Mouse (Mus musculus) lung, embryonic 14.5 days (tissue): ENCODE measurements around the gene Hist2h3b. TPM values are rescaled to one million over a fixed set of nuclear protein-coding genes. Genes with fewer than 3 reads are reported as not detected.
A peak's percentile ranks its signal among the peaks of the same experiment; 100 is the strongest.

Source experiments
- ATAC-seq: fragments of 200-750 bp; cut with Nextera tagmentation; 2 replicates; pipeline ENCODE4 v1.8.0; 2017; ENCODE audit warnings: mild to moderate bottlenecking, moderate TSS enrichment, moderate library complexity; ENCODE audit not compliant: insufficient read depth
- DNase-seq: peaks from one replicate; pipeline ENCODE4 v3.0.0-alpha.2; 2015
- H3K27ac ChIP-seq: fragments of 300-500 bp; sonication (generic); 2 replicates; pipeline ENCODE4 v1.5.1; 2014; ENCODE audit warnings: low read depth, mild to moderate bottlenecking, moderate library complexity
- H3K27me3 ChIP-seq: fragments of 300-500 bp; sonication (generic); 2 replicates; pipeline ENCODE4 v1.6.1; 2014; ENCODE audit warnings: low read length, control low read depth; ENCODE audit not compliant: insufficient read depth
- H3K36me3 ChIP-seq: fragments of 300-500 bp; sonication (generic); 2 replicates; pipeline ENCODE4 v1.6.1; 2014; ENCODE audit warnings: control low read depth; ENCODE audit not compliant: insufficient read depth
- H3K4me1 ChIP-seq: fragments of 300-500 bp; sonication (generic); 2 replicates; pipeline ENCODE4 v1.6.1; 2014; ENCODE audit warnings: antibody characterized with exemption, control low read depth; ENCODE audit not compliant: insufficient read depth
- H3K4me2 ChIP-seq: fragments of 300-500 bp; sonication (generic); 2 replicates; pipeline ENCODE4 v1.6.1; 2014; ENCODE audit warnings: mild to moderate bottlenecking
- H3K4me3 ChIP-seq: fragments of 300-500 bp; sonication (generic); 2 replicates; pipeline ENCODE4 v1.5.1; 2014; ENCODE audit warnings: low read depth, low read length
- H3K9ac ChIP-seq: fragments of 300-500 bp; sonication (generic); 2 replicates; pipeline ENCODE4 v1.6.1; 2014
- H3K9me3 ChIP-seq: fragments of 300-500 bp; sonication (generic); 2 replicates; pipeline ENCODE4 v1.6.1; 2016; ENCODE audit warnings: low read depth, low read length, control low read depth
- CTCF ChIP-seq: IDR thresholded peaks from 2 replicates; pipeline ENCODE4 v1.5.1; 2016; ENCODE audit warnings: antibody characterized with exemption, low read depth
- WGBS: fragments of 180-500 bp; shearing (Covaris S2); extraction: QIAGEN DNeasy Blood & Tissue Kit; methylation state at CpG from one replicate; pipeline ENCODE4 v1.1.7; 2014; 5-methylcytosine and 5-hydroxymethylcytosine counted together
- polyA plus RNA-seq: library from polyadenylated mRNA; unstranded; fragments of >200 nt; fragmentation: Nextera tagmentation; extraction: Ambion mirVana; gene quantifications from 2 replicates; pipeline ENCODE4 v1.2.1, GENCODE M21; 2014

Hist2h3b gene
- polyA plus RNA-seq, 1 experiment from 2014 or later, result 111 TPM

DNA sequence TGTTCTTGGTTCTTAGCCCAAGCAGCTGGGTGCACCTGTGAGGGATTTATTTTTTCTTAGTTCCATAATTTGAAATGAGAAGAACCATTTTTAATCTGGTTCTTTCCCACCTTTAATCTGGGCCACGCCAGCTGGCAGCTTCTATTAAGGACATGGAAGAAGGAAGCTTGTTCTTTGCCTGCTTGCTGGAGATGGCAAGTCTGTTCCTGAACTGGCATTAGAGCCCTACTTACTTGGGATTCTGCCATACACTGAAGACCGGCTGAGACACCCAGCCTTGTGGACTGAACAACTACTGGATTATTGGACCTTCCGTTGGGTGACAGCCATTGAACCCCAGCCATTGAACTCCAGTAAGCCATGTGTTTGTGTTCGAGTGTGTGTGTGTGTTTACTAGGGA, 45.7 kb upstream of the Hist2h3b start:
- H3K27me3 ChIP-seq, result no peaks in the 10 kb centered on the region
- no peak for DNase-seq
- TF ChIP-seq CTCF, result no peak
- H3K4me2 ChIP-seq, result peak overlapping the region; percentile 93
- no peak overlapping the region for H3K9ac ChIP-seq
- no peak overlapping the region for H3K27ac ChIP-seq
- peak overlapping the region; percentile 52; the same call in 1 of the 2 replicates for H3K4me3 ChIP-seq
- H3K4me1 ChIP-seq, result peaks cover 19% of the 10 kb centered on the region; the same call in 1 of the 2 replicates
- ATAC-seq, result no peak
- WGBS, result 93% methylated on average over 4 of the region's 4 CpGs
- H3K9me3 ChIP-seq, result no peaks in the 10 kb centered on the region
- H3K36me3 ChIP-seq, result no peaks in the 10 kb centered on the region

GRCm38 (mm10) chr3:96225421-96225820, 43.0 kb upstream of the Hist2h3b start:
- Histone ChIP-seq H3K27me3 (no peaks in the 10 kb centered on the region), H3K4me3 (no peak overlapping the region), H3K4me2 (no peak overlapping the region), H3K9me3 (no peaks in the 10 kb centered on the region), H3K4me1 (peaks cover 19% of the 10 kb centered on the region; the same call in 1 of the 2 replicates), H3K9ac (peak overlapping the region; percentile 9; the same call in 1 of the 2 replicates), H3K27ac (no peak overlapping the region), H3K36me3 (no peaks in the 10 kb centered on the region)
- DNase-seq (no peak), ATAC-seq (no peak)
- TF ChIP-seq CTCF, result no peak
- WGBS, result 52% methylated on average over 2 of the region's 2 CpGs

DNA sequence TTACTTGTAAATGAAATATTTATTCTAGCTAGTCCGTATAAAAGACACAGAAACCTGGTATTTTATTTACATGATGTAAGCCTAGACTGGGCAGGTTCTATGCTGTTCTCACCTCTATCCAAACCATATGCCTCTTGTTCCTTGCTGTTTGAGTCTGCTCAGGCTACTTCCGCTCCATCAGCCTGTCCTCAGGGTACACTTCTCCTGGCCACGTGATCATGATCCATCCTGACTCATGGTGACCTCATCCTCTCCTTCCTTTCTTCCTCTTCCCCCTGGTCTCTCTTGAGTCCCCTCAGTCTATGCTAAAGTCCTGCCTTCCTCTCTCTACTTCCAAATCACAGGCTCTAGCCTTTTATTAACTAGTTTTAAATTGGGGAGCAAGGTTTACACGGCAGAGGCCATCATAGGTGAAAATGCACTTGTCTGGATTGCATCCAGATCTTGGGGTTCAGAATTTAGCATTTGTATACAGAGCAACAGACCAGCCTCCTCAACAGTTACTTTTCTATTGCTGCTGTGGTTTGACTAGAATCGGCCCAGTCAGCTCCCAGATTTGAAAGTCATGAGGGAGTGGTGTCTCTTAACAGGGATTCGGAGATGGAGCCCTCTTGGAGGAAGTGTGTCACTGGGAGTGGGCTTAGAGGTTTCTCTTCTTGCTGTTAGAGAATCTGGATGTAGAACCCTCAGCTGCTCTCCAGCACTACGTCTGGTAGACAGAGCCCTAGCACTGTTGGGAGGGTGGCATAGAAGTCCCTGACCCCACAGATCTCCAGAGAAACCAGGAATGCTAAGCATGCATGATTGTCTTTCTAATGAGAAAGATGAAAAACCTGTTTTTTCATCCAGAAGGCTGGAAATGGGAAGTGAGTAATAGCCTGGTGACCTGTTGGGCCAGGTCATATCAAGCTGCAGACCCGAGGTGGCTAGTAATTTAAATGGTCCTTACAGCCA, 41.5 kb upstream of the Hist2h3b start:
- Histone ChIP-seq H3K9me3 (no peaks in the 10 kb centered on the region), H3K27ac (peak overlapping the region; percentile 18; the same call in 1 of the 2 replicates), H3K4me1 (peaks cover 15% of the 10 kb centered on the region; the same call in 1 of the 2 replicates), H3K36me3 (no peaks in the 10 kb centered on the region), H3K27me3 (no peaks in the 10 kb centered on the region), H3K4me3 (no peak overlapping the region), H3K4me2 (no peak overlapping the region), H3K9ac (no peak overlapping the region)
- DNase-seq, result no peak
- TF ChIP-seq CTCF, result no peak
- peak; percentile 29; the same call in 1 of the 2 replicates for ATAC-seq
- 49% methylated on average over 8 of the region's 8 CpGs for WGBS

- TF ChIP-seq CTCF, result no peak
- no peak overlapping the region for H3K9ac ChIP-seq
- DNase-seq (no peak), ATAC-seq (no peak)
- H3K4me1 ChIP-seq, result 0 out of 2 replicates have a peak, but pooled peaks cover 5% of the 10 kb centered on the region
- no peak overlapping the region for H3K4me2 ChIP-seq
- H3K27me3 ChIP-seq, result no peaks in the 10 kb centered on the region
- no peaks in the 10 kb centered on the region for H3K36me3 ChIP-seq
- H3K27ac ChIP-seq, result no peak overlapping the region
- H3K9me3 ChIP-seq, result no peaks in the 10 kb centered on the region
- WGBS, result 48% methylated on average over 2 of the region's 2 CpGs
- H3K4me3 ChIP-seq, result no peak overlapping the region
Measured at GRCm38 (mm10) chr3:96228828-96229227, 39.6 kb upstream of the Hist2h3b start.

DNA sequence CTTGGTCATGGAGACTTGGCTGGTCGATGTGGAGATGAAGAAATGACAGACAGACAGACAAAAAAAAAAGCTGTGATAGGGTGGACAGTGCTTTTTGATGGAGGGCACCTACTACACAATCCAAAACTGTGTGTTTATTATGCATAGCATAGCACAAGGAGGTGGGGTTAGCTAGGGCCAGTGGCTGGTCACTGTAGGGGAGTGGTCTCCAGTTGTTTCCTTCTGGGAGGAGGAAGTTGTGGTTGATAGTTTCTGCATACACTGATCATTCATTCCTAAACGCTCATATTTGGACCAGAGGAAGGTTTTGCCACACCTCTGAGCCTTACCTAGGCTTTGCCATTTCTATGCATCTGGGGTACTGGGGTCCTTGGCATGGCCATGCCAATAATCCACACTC, 38.0 kb upstream of the Hist2h3b start:
- Histone ChIP-seq H3K9ac (no peak overlapping the region), H3K9me3 (no peaks in the 10 kb centered on the region), H3K4me2 (no peak overlapping the region), H3K36me3 (no peaks in the 10 kb centered on the region), H3K4me1 (0 out of 2 replicates have a peak, but pooled peaks cover 5% of the 10 kb centered on the region), H3K27ac (no peak overlapping the region), H3K4me3 (no peak overlapping the region), H3K27me3 (no peaks in the 10 kb centered on the region)
- ATAC-seq, result no peak
- DNase-seq, result no peak
- whole genome bisulfite sequencing, result 59% methylated on average over 2 of the region's 2 CpGs
- no peak for TF ChIP-seq CTCF

GRCm38 (mm10) chr3:96230910-96231757, 37.3 kb upstream of the Hist2h3b start:
- Histone ChIP-seq H3K9ac (no peak overlapping the region), H3K27me3 (no peaks in the 10 kb centered on the region), H3K9me3 (no peaks in the 10 kb centered on the region), H3K27ac (no peak overlapping the region), H3K4me3 (no peak overlapping the region), H3K4me1 (0 out of 2 replicates have a peak, but pooled peaks cover 5% of the 10 kb centered on the region), H3K36me3 (no peaks in the 10 kb centered on the region), H3K4me2 (no peak overlapping the region)
- 68% methylated on average over 4 of the region's 4 CpGs for WGBS
- TF ChIP-seq CTCF, result no peak
- no peak for DNase-seq
- ATAC-seq, result no peak
